Mouse (Mus musculus) forebrain, postnatal 0 days (tissue): ENCODE measurements at regions not wholly inside any gene's neighbourhood (a gene's known extent, or its start where the extent isn't known, plus 50 kb on each side); places are given as distances from the start of the nearest gene placed in this dataset.

Experiments used
- ATAC-seq: fragments of 200-750 bp; cut with Nextera tagmentation; 2 replicates; pipeline ENCODE4 v1.8.0; 2017; ENCODE audit warnings: mild to moderate bottlenecking, moderate library complexity
- DNase-seq: peaks from one replicate; pipeline ENCODE4 v3.0.0-alpha.2; 2015
- H3K27ac ChIP-seq: fragments of 300-500 bp; sonication (generic); 2 replicates; pipeline ENCODE4 v1.5.1; 2014; ENCODE audit warnings: low read depth, mild to moderate bottlenecking, antibody characterized with exemption, low read length, moderate library complexity, mixed read lengths
- H3K27me3 ChIP-seq: fragments of 300-500 bp; sonication (generic); 2 replicates; pipeline ENCODE4 v1.6.1; 2014; ENCODE audit warnings: mild to moderate bottlenecking, low read length, mixed read lengths; ENCODE audit not compliant: insufficient read depth
- H3K36me3 ChIP-seq: fragments of 300-500 bp; sonication (generic); 2 replicates; pipeline ENCODE4 v1.6.1; 2014; ENCODE audit warnings: mild to moderate bottlenecking, moderate library complexity; ENCODE audit not compliant: insufficient read depth
- H3K4me1 ChIP-seq: fragments of 300-500 bp; sonication (generic); 2 replicates; pipeline ENCODE4 v1.6.1; 2014; ENCODE audit warnings: antibody characterized with exemption; ENCODE audit not compliant: insufficient read depth
- H3K4me2 ChIP-seq: fragments of 300-500 bp; sonication (generic); 2 replicates; pipeline ENCODE4 v1.6.1; 2014; ENCODE audit warnings: low read depth, mild to moderate bottlenecking, moderate library complexity
- H3K4me3 ChIP-seq: fragments of 300-500 bp; sonication (generic); 2 replicates; pipeline ENCODE4 v1.5.1; 2014; ENCODE audit warnings: low read depth, low read length, mixed read lengths
- H3K9ac ChIP-seq: fragments of 300-500 bp; sonication (generic); 2 replicates; pipeline ENCODE4 v1.6.1; 2014; ENCODE audit warnings: mild to moderate bottlenecking
- H3K9me3 ChIP-seq: fragments of 300-500 bp; sonication (generic); 2 replicates; pipeline ENCODE4 v1.6.1; 2016; ENCODE audit warnings: low read length
- CTCF ChIP-seq: sonication (generic); IDR thresholded peaks from 2 replicates; pipeline ENCODE4 v1.5.1; 2016; ENCODE audit warnings: antibody characterized with exemption, control low read depth, low read depth
- WGBS: fragments of 180-500 bp; shearing (Covaris S2); extraction: QIAGEN DNeasy Blood & Tissue Kit; methylation state at CpG from one replicate; pipeline ENCODE4 v1.1.7; 2014; 5-methylcytosine and 5-hydroxymethylcytosine counted together

GRCm38 (mm10) chr17:45929591-45929990 is 102.6 kb downstream of the Vegfa start:
- no peaks in the 10 kb centered on the region for H3K36me3 ChIP-seq
- WGBS: 71% methylated on average over 7 of the region's 7 CpGs
- ATAC-seq: no peak
- no peaks in the 10 kb centered on the region for H3K27me3 ChIP-seq
- no peak for DNase-seq
- no peak overlapping the region for H3K27ac ChIP-seq
- H3K4me2 ChIP-seq: no peak overlapping the region
- H3K4me1 ChIP-seq: no peaks in the 10 kb centered on the region
- no peak for TF ChIP-seq CTCF
- H3K9ac ChIP-seq: no peak overlapping the region
- H3K9me3 ChIP-seq: no peaks in the 10 kb centered on the region
- no peak overlapping the region for H3K4me3 ChIP-seq

GRCm38 (mm10) chr17:45928903-45929477 is 103.2 kb downstream of the Vegfa start:
- WGBS: 65% methylated on average over 8 of the region's 8 CpGs
- DNase-seq: no peak

GRCm38 (mm10) chr17:45928013-45928412 is 104.2 kb downstream of the Vegfa start:
- no peak for TF ChIP-seq CTCF
- H3K9ac ChIP-seq: no peak overlapping the region
- H3K27me3 ChIP-seq: no peaks in the 10 kb centered on the region
- no peak overlapping the region for H3K4me3 ChIP-seq
- ATAC-seq (no peak), DNase-seq (no peak)
- no peaks in the 10 kb centered on the region for H3K9me3 ChIP-seq
- no peak overlapping the region for H3K27ac ChIP-seq
- 86% methylated on average over 4 of the region's 4 CpGs for WGBS
- no peaks in the 10 kb centered on the region for H3K4me1 ChIP-seq
- H3K36me3 ChIP-seq: no peaks in the 10 kb centered on the region
- H3K4me2 ChIP-seq: no peak overlapping the region

More at GRCm38 (mm10) chr17:45928903-45929477, 103.2 kb downstream of the Vegfa start:
- no peak overlapping the region for H3K4me2 ChIP-seq
- H3K9ac ChIP-seq: no peak overlapping the region
- no peak overlapping the region for H3K4me3 ChIP-seq
- no peaks in the 10 kb centered on the region for H3K36me3 ChIP-seq
- H3K4me1 ChIP-seq: no peaks in the 10 kb centered on the region
- no peaks in the 10 kb centered on the region for H3K27me3 ChIP-seq
- no peak for ATAC-seq
- no peak overlapping the region for H3K27ac ChIP-seq
- no peak for TF ChIP-seq CTCF
- no peaks in the 10 kb centered on the region for H3K9me3 ChIP-seq

GRCm38 (mm10) chr17:45925845-45926244 is 106.3 kb downstream of the Vegfa start:
- ATAC-seq: no peak

GRCm38 (mm10) chr17:45924595-45924994 is 107.6 kb downstream of the Vegfa start:
- DNase-seq (no peak), ATAC-seq (no peak)
- 91% methylated on average over 6 of the region's 6 CpGs for WGBS
- Histone ChIP-seq H3K27ac (no peak overlapping the region), H3K4me1 (no peaks in the 10 kb centered on the region), H3K9me3 (no peaks in the 10 kb centered on the region), H3K4me3 (no peak overlapping the region), H3K4me2 (no peak overlapping the region), H3K36me3 (no peaks in the 10 kb centered on the region), H3K9ac (no peak overlapping the region), H3K27me3 (no peaks in the 10 kb centered on the region)
- TF ChIP-seq CTCF: no peak

More at GRCm38 (mm10) chr17:45925845-45926244, 106.3 kb downstream of the Vegfa start:
- H3K36me3 ChIP-seq: no peaks in the 10 kb centered on the region
- 60% methylated on average over 6 of the region's 6 CpGs for WGBS
- H3K4me3 ChIP-seq: no peak overlapping the region
- H3K9ac ChIP-seq: no peak overlapping the region
- no peaks in the 10 kb centered on the region for H3K27me3 ChIP-seq
- no peak overlapping the region for H3K27ac ChIP-seq
- no peak for TF ChIP-seq CTCF
- no peaks in the 10 kb centered on the region for H3K9me3 ChIP-seq
- H3K4me2 ChIP-seq: no peak overlapping the region
- DNase-seq: no peak
- H3K4me1 ChIP-seq: no peaks in the 10 kb centered on the region

- Histone ChIP-seq H3K27me3 (no peaks in the 10 kb centered on the region), H3K4me1 (no peaks in the 10 kb centered on the region), H3K36me3 (no peaks in the 10 kb centered on the region), H3K4me2 (no peak overlapping the region), H3K4me3 (no peak overlapping the region), H3K9me3 (no peaks in the 10 kb centered on the region), H3K9ac (no peak overlapping the region), H3K27ac (no peak overlapping the region)
- ATAC-seq (no peak), DNase-seq (no peak)
- 89% methylated on average over 8 of the region's 8 CpGs for WGBS
- no peak for TF ChIP-seq CTCF
Observed at GRCm38 (mm10) chr17:45923217-45923730, 108.9 kb downstream of the Vegfa start.

- Histone ChIP-seq H3K4me2 (no peak overlapping the region), H3K9ac (no peak overlapping the region), H3K9me3 (no peaks in the 10 kb centered on the region), H3K4me3 (no peak overlapping the region), H3K27ac (no peak overlapping the region), H3K36me3 (no peaks in the 10 kb centered on the region), H3K27me3 (no peaks in the 10 kb centered on the region), H3K4me1 (no peaks in the 10 kb centered on the region)
- no peak for ATAC-seq
- 89% methylated on average over 2 of the region's 2 CpGs for WGBS
- DNase-seq: no peak
- no peak for TF ChIP-seq CTCF
Observed at GRCm38 (mm10) chr17:45917647-45918046, 114.5 kb downstream of the Vegfa start.
